Mouse (Mus musculus) thymus, adult 2 months (tissue): Measurements from ENCODE around the gene Mapkapk3.

Experiments
- CTCF ChIP-seq: fragments of 200-500 bp; IDR thresholded peaks from 2 replicates; pipeline ENCODE4 v1.5.1; 2012; ENCODE audit warnings: mild to moderate bottlenecking, control low read depth, low read length, moderate library complexity, borderline replicate concordance; ENCODE audit not compliant: control insufficient read depth, poor library complexity, insufficient read depth; ENCODE audit errors: extremely low read depth
- POLR2A ChIP-seq: fragments of 200-500 bp; IDR thresholded peaks from 2 replicates; pipeline ENCODE4 v1.6.1; 2012; ENCODE audit warnings: mild to moderate bottlenecking, low read length, control low read depth, moderate library complexity; ENCODE audit not compliant: control insufficient read depth, poor library complexity, insufficient read depth; ENCODE audit errors: extremely low read depth

DNA sequence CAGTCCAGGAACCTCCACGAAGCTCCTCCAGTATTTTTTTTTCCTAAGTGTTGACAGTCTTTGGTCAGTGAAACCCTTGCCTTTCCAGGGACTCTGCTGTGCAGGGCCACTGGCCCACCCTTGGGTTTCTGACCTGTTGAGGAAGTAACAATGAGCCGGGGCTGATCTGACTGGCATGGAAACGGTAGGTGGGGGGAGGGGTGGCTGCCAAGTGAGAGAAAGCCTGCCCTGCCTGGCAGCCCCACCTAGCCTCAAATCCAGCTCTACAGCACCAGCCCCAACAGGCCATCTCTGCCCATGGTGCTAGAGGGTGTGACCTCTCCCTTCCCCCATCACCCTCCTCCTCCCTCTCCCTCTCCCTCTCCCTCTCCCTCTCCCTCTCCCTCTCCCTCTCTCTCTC lies 4.7 kb downstream of the Mapkapk3 start:
- no peak for TF ChIP-seq CTCF
- TF ChIP-seq POLR2A: no peak
